Mouse (Mus musculus) liver, embryonic 15.5 days (tissue): ENCODE measurements around the gene Lpgat1. TPM values are rescaled to one million over a fixed set of nuclear protein-coding genes. Genes with fewer than 3 reads are reported as not detected.

Experiments
- ATAC-seq: fragments of 200-750 bp; cut with Nextera tagmentation; 2 replicates; pipeline ENCODE4 v1.8.0; 2017; ENCODE audit warnings: moderate number of reproducible peaks, mild to moderate bottlenecking, moderate library complexity; ENCODE audit not compliant: insufficient read depth
- H3K27ac ChIP-seq: fragments of 300-500 bp; sonication (generic); replicated peaks from 2 replicates; pipeline ENCODE4 v1.5.1; 2015; ENCODE audit warnings: mild to moderate bottlenecking, inconsistent platforms
- H3K27me3 ChIP-seq: fragments of 300-500 bp; sonication (generic); 2 replicates; pipeline ENCODE4 v1.6.1; 2015; ENCODE audit warnings: mild to moderate bottlenecking, inconsistent platforms
- H3K36me3 ChIP-seq: fragments of 300-500 bp; sonication (generic); replicated peaks from 2 replicates; pipeline ENCODE4 v1.6.1; 2015; ENCODE audit warnings: moderate library complexity, mild to moderate bottlenecking, inconsistent platforms
- H3K4me1 ChIP-seq: fragments of 300-500 bp; sonication (generic); replicated peaks from 2 replicates; pipeline ENCODE4 v1.6.1; 2015; ENCODE audit warnings: inconsistent platforms
- H3K4me2 ChIP-seq: fragments of 300-500 bp; sonication (generic); 2 replicates; pipeline ENCODE4 v1.6.1; 2015; ENCODE audit warnings: moderate library complexity, mild to moderate bottlenecking, inconsistent platforms
- H3K4me3 ChIP-seq: fragments of 300-500 bp; sonication (generic); replicated peaks from 2 replicates; pipeline ENCODE4 v1.5.1; 2015; ENCODE audit warnings: mild to moderate bottlenecking, inconsistent platforms
- H3K9ac ChIP-seq: fragments of 300-500 bp; sonication (generic); 2 replicates; pipeline ENCODE4 v1.6.1; 2015; ENCODE audit warnings: moderate library complexity, mild to moderate bottlenecking, inconsistent platforms
- H3K9me3 ChIP-seq: fragments of 300-500 bp; sonication (generic); replicated peaks from 2 replicates; pipeline ENCODE4 v1.6.1; 2016; ENCODE audit warnings: inconsistent platforms
- WGBS: fragments of 180-500 bp; shearing (Covaris S2); methylation state at CpG from one replicate; pipeline ENCODE4 v1.1.7; 2015; ENCODE audit warnings: mixed read lengths; ENCODE audit not compliant: insufficient replicate concordance; 5-methylcytosine and 5-hydroxymethylcytosine counted together
- polyA plus RNA-seq: library from polyadenylated mRNA; unstranded; fragments of >200 nt; fragmentation: Nextera tagmentation; extraction: Ambion mirVana; gene quantifications from 2 replicates; pipeline ENCODE4 v1.2.1, GENCODE M21; 2015

Lpgat1 gene
- polyA plus RNA-seq, 1 experiment from 2014 or later, result 19.0 TPM

GRCm38 (mm10) chr1:191713813-191714212 is 3.8 kb upstream of the Lpgat1 start:
- H3K9ac ChIP-seq, result no peak overlapping the region
- H3K27me3 ChIP-seq, result peaks cover 41% of the 10 kb centered on the region
- WGBS, result 65% methylated on average over 3 of the region's 3 CpGs

GRCm38 (mm10) chr1:191715150-191715549 is 2.5 kb upstream of the Lpgat1 start:
- H3K4me3 ChIP-seq, result no peak overlapping the region
- H3K9ac ChIP-seq, result no peak overlapping the region
- H3K4me1 ChIP-seq, result peaks cover 2% of the 10 kb centered on the region; the same call in 1 of the 2 replicates
- peaks cover 54% of the 10 kb centered on the region for H3K27me3 ChIP-seq
- no peak for ATAC-seq
- H3K9me3 ChIP-seq, result no peaks in the 10 kb centered on the region
- H3K36me3 ChIP-seq, result no peaks in the 10 kb centered on the region
- whole genome bisulfite sequencing, result 46% methylated on average over 2 of the region's 2 CpGs
- no peak overlapping the region for H3K4me2 ChIP-seq
- no peak overlapping the region for H3K27ac ChIP-seq

More at GRCm38 (mm10) chr1:191713813-191714212, 3.8 kb upstream of the Lpgat1 start:
- no peak overlapping the region for H3K4me2 ChIP-seq
- H3K4me1 ChIP-seq, result no peaks in the 10 kb centered on the region
- ATAC-seq, result no peak
- H3K27ac ChIP-seq, result no peak overlapping the region
- no peaks in the 10 kb centered on the region for H3K36me3 ChIP-seq
- no peak overlapping the region for H3K4me3 ChIP-seq
- no peaks in the 10 kb centered on the region for H3K9me3 ChIP-seq

GRCm38 (mm10) chr1:191717141-191717540 is 493 bp upstream of the Lpgat1 start:
- H3K27ac ChIP-seq, result no peak overlapping the region
- peak overlapping the region; percentile 64; the same call in 1 of the 2 replicates for H3K4me3 ChIP-seq
- ATAC-seq, result no peak
- peak overlapping the region; percentile 60 for H3K4me2 ChIP-seq
- H3K9ac ChIP-seq, result peak overlapping the region; percentile 47; the same call in 1 of the 2 replicates
- peaks cover 71% of the 10 kb centered on the region for H3K27me3 ChIP-seq
- 0% methylated on average over 1 of the region's 1 CpGs for WGBS
- no peaks in the 10 kb centered on the region for H3K36me3 ChIP-seq
- peaks cover 8% of the 10 kb centered on the region for H3K4me1 ChIP-seq
- no peaks in the 10 kb centered on the region for H3K9me3 ChIP-seq

- under 1% methylated on average over 79 of the region's 84 CpGs for WGBS
- H3K9me3 ChIP-seq, result no peaks in the 10 kb centered on the region
- H3K9ac ChIP-seq, result peak overlapping the region; percentile 47
- peaks cover 71% of the 10 kb centered on the region for H3K27me3 ChIP-seq
- peak overlapping the region; percentile 60 for H3K4me2 ChIP-seq
- peak overlapping the region; percentile 80 for H3K27ac ChIP-seq
- peak overlapping the region; percentile 64 for H3K4me3 ChIP-seq
- H3K4me1 ChIP-seq, result peaks cover 8% of the 10 kb centered on the region
- ATAC-seq, result peak; percentile 1
- peaks cover 4% of the 10 kb centered on the region; the same call in 1 of the 2 replicates for H3K36me3 ChIP-seq
Observed at GRCm38 (mm10) chr1:191718522-191719281, 1.1 kb downstream of the Lpgat1 start.

- Histone ChIP-seq H3K9ac (no peak overlapping the region), H3K36me3 (peaks cover 7% of the 10 kb centered on the region; the same call in 1 of the 2 replicates), H3K9me3 (no peaks in the 10 kb centered on the region), H3K4me1 (peaks cover 15% of the 10 kb centered on the region), H3K4me3 (peak overlapping the region; percentile 64), H3K27me3 (peaks cover 71% of the 10 kb centered on the region), H3K4me2 (peak overlapping the region; percentile 60), H3K27ac (peak overlapping the region; percentile 80; the same call in 1 of the 2 replicates)
- no peak for ATAC-seq
- WGBS, result 24% methylated on average over 11 of the region's 11 CpGs
Observed at GRCm38 (mm10) chr1:191719326-191719725, 1.7 kb downstream of the Lpgat1 start.

- Histone ChIP-seq H3K4me1 (peaks cover 18% of the 10 kb centered on the region), H3K9ac (no peak overlapping the region), H3K27me3 (peaks cover 64% of the 10 kb centered on the region), H3K36me3 (peaks cover 7% of the 10 kb centered on the region; the same call in 1 of the 2 replicates), H3K4me3 (no peak overlapping the region), H3K4me2 (no peak overlapping the region), H3K9me3 (no peaks in the 10 kb centered on the region), H3K27ac (no peak overlapping the region)
- no peak for ATAC-seq
- 63% methylated on average over 3 of the region's 3 CpGs for WGBS
Observed at GRCm38 (mm10) chr1:191720419-191720818, 2.8 kb downstream of the Lpgat1 start.

GRCm38 (mm10) chr1:191722706-191723105 is 5.1 kb downstream of the Lpgat1 start:
- ATAC-seq, result no peak

GRCm38 (mm10) chr1:191723675-191724074 is 6.0 kb downstream of the Lpgat1 start:
- H3K36me3 ChIP-seq, result peaks cover 7% of the 10 kb centered on the region; the same call in 1 of the 2 replicates
- peaks cover 18% of the 10 kb centered on the region for H3K4me1 ChIP-seq
- no peak overlapping the region for H3K4me2 ChIP-seq
- no peak overlapping the region for H3K4me3 ChIP-seq
- H3K9me3 ChIP-seq, result no peaks in the 10 kb centered on the region
- H3K27ac ChIP-seq, result no peak overlapping the region
- 62% methylated on average over 6 of the region's 6 CpGs for WGBS
- no peak for ATAC-seq
- H3K9ac ChIP-seq, result no peak overlapping the region
- H3K27me3 ChIP-seq, result peaks cover 31% of the 10 kb centered on the region

More at GRCm38 (mm10) chr1:191722706-191723105, 5.1 kb downstream of the Lpgat1 start:
- Histone ChIP-seq H3K4me1 (peaks cover 18% of the 10 kb centered on the region), H3K9ac (no peak overlapping the region), H3K4me2 (no peak overlapping the region), H3K36me3 (peaks cover 7% of the 10 kb centered on the region; the same call in 1 of the 2 replicates), H3K4me3 (no peak overlapping the region), H3K27ac (no peak overlapping the region), H3K9me3 (no peaks in the 10 kb centered on the region), H3K27me3 (peaks cover 41% of the 10 kb centered on the region)
- WGBS, result 57% methylated on average over 4 of the region's 4 CpGs

GRCm38 (mm10) chr1:191724385-191725061 is 6.9 kb downstream of the Lpgat1 start:
- no peaks in the 10 kb centered on the region for H3K9me3 ChIP-seq
- no peak overlapping the region for H3K9ac ChIP-seq
- peaks cover 7% of the 10 kb centered on the region; the same call in 1 of the 2 replicates for H3K36me3 ChIP-seq
- 25% methylated on average over 12 of the region's 12 CpGs for WGBS
- H3K4me2 ChIP-seq, result no peak overlapping the region
- H3K4me3 ChIP-seq, result no peak overlapping the region
- H3K27me3 ChIP-seq, result peaks cover 23% of the 10 kb centered on the region
- ATAC-seq, result no peak
- H3K27ac ChIP-seq, result no peak overlapping the region
- H3K4me1 ChIP-seq, result peaks cover 15% of the 10 kb centered on the region

- Histone ChIP-seq H3K4me1 (no peaks in the 10 kb centered on the region), H3K9me3 (no peaks in the 10 kb centered on the region), H3K9ac (no peak overlapping the region), H3K4me3 (no peak overlapping the region), H3K4me2 (no peak overlapping the region), H3K27me3 (no peaks in the 10 kb centered on the region), H3K27ac (no peak overlapping the region), H3K36me3 (no peaks in the 10 kb centered on the region)
- WGBS, result 75% methylated on average over 4 of the region's 4 CpGs
- no peak for ATAC-seq
Observed at GRCm38 (mm10) chr1:191732623-191733022, 15.0 kb downstream of the Lpgat1 start.

GRCm38 (mm10) chr1:191733822-191734221 is 16.2 kb downstream of the Lpgat1 start:
- WGBS, result 62% methylated on average over 4 of the region's 4 CpGs
- no peak overlapping the region for H3K27ac ChIP-seq
- no peak for ATAC-seq

More at GRCm38 (mm10) chr1:191733822-191734221, 16.2 kb downstream of the Lpgat1 start:
- peaks cover 7% of the 10 kb centered on the region; the same call in 1 of the 2 replicates for H3K4me1 ChIP-seq
- H3K36me3 ChIP-seq, result no peaks in the 10 kb centered on the region
- H3K27me3 ChIP-seq, result no peaks in the 10 kb centered on the region
- H3K9me3 ChIP-seq, result no peaks in the 10 kb centered on the region
- no peak overlapping the region for H3K4me2 ChIP-seq
- H3K9ac ChIP-seq, result no peak overlapping the region
- H3K4me3 ChIP-seq, result no peak overlapping the region
